Comparison of ENCODE assay signal across 8 mouse cellular contexts in genomic region chr6:49142428-49142827, GRCm38 (mm10).
DNase-seq lines count a peak whose midpoint lies in the region; ATAC-seq and TF ChIP-seq lines count a peak whose summit lies in the region.

No protein-coding gene starts in this region.

- H3K36me3 ChIP-seq in heart, adult 2 months (ENCODE audit: control insufficient read depth, insufficient read depth, low read length): no peaks in the 10 kb centered on the region
- no peaks in the 10 kb centered on the region for H3K36me3 ChIP-seq in heart, embryonic 12.5 days

- H3K9me3 ChIP-seq in heart, embryonic 12.5 days (replicated peaks): no peaks in the 10 kb centered on the region

- H3K4me3 ChIP-seq in heart, adult 2 months: no peak overlapping the region
- H3K4me3 ChIP-seq in heart, embryonic 12.5 days: no peak overlapping the region
- H3K4me3 ChIP-seq in cortical plate, adult 2 months (ENCODE audit: insufficient read depth, low read length): no peak overlapping the region

- no peaks in the 10 kb centered on the region for H3K4me1 ChIP-seq in heart, adult 2 months (ENCODE audit: control insufficient read depth, insufficient read depth, low read length)
- peaks cover 66% of the 10 kb centered on the region for H3K4me1 ChIP-seq in heart, embryonic 12.5 days (replicated peaks)
- no peaks in the 10 kb centered on the region for H3K4me1 ChIP-seq in cortical plate, adult 2 months (ENCODE audit: control insufficient read depth, insufficient read depth, low read length)

- H3K27me3 ChIP-seq in heart, adult 2 months (ENCODE audit: control insufficient read depth, insufficient read depth, low read length): no peaks in the 10 kb centered on the region
- no peaks in the 10 kb centered on the region for H3K27me3 ChIP-seq in heart, embryonic 12.5 days (replicated peaks)

- no peak overlapping the region for H3K27ac ChIP-seq in heart, adult 2 months
- no peak overlapping the region for H3K27ac ChIP-seq in heart, embryonic 12.5 days (ENCODE audit: poor library complexity, severe bottlenecking)
- no peak overlapping the region for H3K27ac ChIP-seq in cortical plate, adult 2 months (ENCODE audit: insufficient read depth, low read length)

- 93% methylated on average over 9 of the region's 9 CpGs for WGBS in heart, adult 2 months
- WGBS in heart, embryonic 12.5 days: 84% methylated on average over 9 of the region's 9 CpGs

- H3K79me2 ChIP-seq in heart, adult 2 months (replicated peaks; ENCODE audit: control insufficient read depth, insufficient read depth, low read length): no peaks in the 10 kb centered on the region

- peak in 1 of 2 experiments; percentile 21 for DNase-seq in heart, adult 2 months
- peak; percentile 53 for DNase-seq in urinary bladder, postnatal 14 days (ENCODE audit: low spot score)
- DNase-seq in urinary bladder, adult 2 months (ENCODE audit: low spot score): no peak
- DNase-seq in retina, embryonic 14.5 days (ENCODE audit: low spot score): peak; percentile 12
- DNase-seq in left cerebral cortex, adult 9 months (ENCODE audit: low spot score in 2 of 2): no peak

- H3K9ac ChIP-seq in heart, adult 2 months (ENCODE audit: low read depth, low read length): no peak overlapping the region
- no peak overlapping the region for H3K9ac ChIP-seq in heart, embryonic 12.5 days

- peak; percentile 59 for TF ChIP-seq CTCF in heart, adult 2 months (IDR thresholded peaks at IDR 0.05)
- peak; percentile 33; the same call in 1 of the 2 replicates for TF ChIP-seq CTCF in cortical plate, adult 2 months (IDR thresholded peaks at IDR 0.05; ENCODE audit: extremely low read depth, insufficient read depth, low read length)

- no peak for TF ChIP-seq POLR2A in heart, adult 2 months (IDR thresholded peaks at IDR 0.05; ENCODE audit: insufficient read depth, low read depth, low read length)
- no peak for TF ChIP-seq POLR2A in cortical plate, adult 2 months (IDR thresholded peaks at IDR 0.05; ENCODE audit: extremely low read depth, insufficient read depth, low read length)

- no peak overlapping the region for H3K4me2 ChIP-seq in heart, embryonic 12.5 days

- intact Hi-C loops in heart, adult 2 months (cut with DNase I): loop anchor here (5.0 kb wide), 1 partner anchor 85 kb away; no protein-coding TSS in a partner anchor

- TF ChIP-seq EP300 in heart, adult 2 months (IDR thresholded peaks at IDR 0.05; ENCODE audit: insufficient read depth, low read depth, low read length): no peak

- ATAC-seq in heart, embryonic 12.5 days (ENCODE audit: insufficient number of reproducible peaks, low FRiP score): no peak
- no peak for ATAC-seq in megakaryocyte-erythroid progenitor cell, adult 5-6 weeks (replicated peaks; ENCODE audit: low FRiP score, low TSS enrichment, poor library complexity, severe bottlenecking)

Comparison
In these comparisons a context has a peak if more than half of its experiments do, and no peak if none do; other contexts are left out.
1. DNase-seq: peak in urinary bladder, postnatal 14 days (single experiment) and retina, embryonic 14.5 days (single experiment); none in urinary bladder, adult 2 months (single experiment) and left cerebral cortex, adult 9 months (0 of 2).